12 mouse cellular contexts compared by ENCODE assay signal in the genomic region with DNA sequence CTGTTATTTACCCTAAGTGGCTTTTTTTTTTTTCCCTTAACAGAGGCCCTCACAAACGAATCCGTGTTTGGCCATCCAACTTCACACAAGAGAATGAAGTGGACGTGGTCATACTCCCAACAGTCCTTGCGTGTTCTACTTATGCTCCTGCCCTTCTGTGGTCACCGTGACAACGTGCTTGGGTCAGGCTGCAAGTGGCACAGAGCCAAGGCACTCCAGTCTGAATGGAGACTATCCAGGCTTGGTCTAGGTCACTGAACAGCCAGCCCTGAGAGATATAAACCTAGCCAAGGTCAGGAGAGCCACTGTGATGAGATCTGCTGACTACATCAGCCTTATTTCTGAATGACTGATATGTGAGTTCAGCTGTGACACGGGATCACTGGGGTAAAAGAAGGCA. TPM values are rescaled to one million over a fixed set of nuclear protein-coding genes. Genes with fewer than 3 reads are reported as not detected.
A peak's percentile ranks its signal among the peaks of the same experiment; 100 is the strongest.
DNase-seq lines count a peak whose midpoint lies in the region; ATAC-seq and TF ChIP-seq lines count a peak whose summit lies in the region.
"Had no signal": no experiment of that assay in that cellular context is flagged by ENCODE, and none has a peak within 500 bp of the region (broad histone marks: within the 10 kb centered on the region; RNA-seq: fewer than 3 reads in every experiment).

No protein-coding gene starts in this region.

- H3K4me2 ChIP-seq in kidney, embryonic 16.5 days (replicated peaks; ENCODE audit: low read depth, low read length) = no peak overlapping the region
- H3K4me2 ChIP-seq in lung, embryonic 14.5 days = no peak overlapping the region
- H3K4me2 ChIP-seq in forebrain, embryonic 14.5 days (ENCODE audit: low read length) = no peak overlapping the region
- H3K4me2 ChIP-seq: hindbrain, embryonic 14.5 days; neural tube, embryonic 13.5 days had no signal

- no peak overlapping the region for H3K4me3 ChIP-seq in kidney, embryonic 16.5 days (ENCODE audit: low read length)
- no peak overlapping the region for H3K4me3 ChIP-seq in heart, embryonic 10.5 days
- no peak overlapping the region for H3K4me3 ChIP-seq in lung, embryonic 14.5 days (ENCODE audit: low read depth, low read length)
- H3K4me3 ChIP-seq in forebrain, embryonic 14.5 days (ENCODE audit: low read depth, low read length) = no peak overlapping the region
- H3K4me3 ChIP-seq: forebrain, embryonic 10.5 days; neural tube, embryonic 13.5 days had no signal

- H3K36me3 ChIP-seq in kidney, embryonic 16.5 days (ENCODE audit: insufficient read depth, low read length) = no peaks in the 10 kb centered on the region
- no peaks in the 10 kb centered on the region for H3K36me3 ChIP-seq in heart, embryonic 10.5 days
- H3K36me3 ChIP-seq in lung, embryonic 14.5 days (ENCODE audit: insufficient read depth) = no peaks in the 10 kb centered on the region
- no peaks in the 10 kb centered on the region for H3K36me3 ChIP-seq in forebrain, embryonic 14.5 days (ENCODE audit: control insufficient read depth, insufficient read depth, low read length)
- H3K36me3 ChIP-seq: forebrain, embryonic 10.5 days; neural tube, embryonic 13.5 days had no signal

- no peaks in the 10 kb centered on the region for H3K9me3 ChIP-seq in kidney, embryonic 16.5 days (ENCODE audit: low read length)
- H3K9me3 ChIP-seq in heart, embryonic 10.5 days = no peaks in the 10 kb centered on the region
- no peaks in the 10 kb centered on the region for H3K9me3 ChIP-seq in lung, embryonic 14.5 days (ENCODE audit: low read depth, low read length)
- no peaks in the 10 kb centered on the region for H3K9me3 ChIP-seq in forebrain, embryonic 14.5 days (replicated peaks; ENCODE audit: control insufficient read depth, low read length)
- H3K9me3 ChIP-seq: forebrain, embryonic 10.5 days; neural tube, embryonic 13.5 days had no signal

- H3K4me1 ChIP-seq in kidney, embryonic 16.5 days (ENCODE audit: insufficient read depth, low read length) = no peaks in the 10 kb centered on the region
- H3K4me1 ChIP-seq in heart, embryonic 10.5 days = peaks cover 15% of the 10 kb centered on the region; the same call in 1 of the 2 replicates
- no peaks in the 10 kb centered on the region for H3K4me1 ChIP-seq in lung, embryonic 14.5 days (ENCODE audit: insufficient read depth)
- no peaks in the 10 kb centered on the region for H3K4me1 ChIP-seq in forebrain, embryonic 14.5 days (ENCODE audit: control insufficient read depth, insufficient read depth, low read length)

- no peak overlapping the region for H3K27ac ChIP-seq in kidney, embryonic 16.5 days (ENCODE audit: low read length)
- H3K27ac ChIP-seq in heart, embryonic 10.5 days = 0 out of 2 replicates have a peak overlapping the region, but pooled peaks have one; percentile 16
- no peak overlapping the region for H3K27ac ChIP-seq in lung, embryonic 14.5 days (ENCODE audit: low read depth)
- H3K27ac ChIP-seq in forebrain, embryonic 14.5 days (ENCODE audit: low read depth, low read length) = no peak overlapping the region
- H3K27ac ChIP-seq: forebrain, embryonic 10.5 days; hindbrain, embryonic 14.5 days; macrophage; neural tube, embryonic 13.5 days had no signal

- TF ChIP-seq CTCF in lung, embryonic 14.5 days (IDR thresholded peaks at IDR 0.05; ENCODE audit: low read depth) = no peak

- ATAC-seq in kidney, embryonic 16.5 days (ENCODE audit: low FRiP score, low TSS enrichment) = no peak
- no peak for ATAC-seq in lung, embryonic 14.5 days (ENCODE audit: insufficient read depth)
- no peak for ATAC-seq in forebrain, embryonic 14.5 days

- no peak overlapping the region for H3K9ac ChIP-seq in kidney, embryonic 16.5 days (replicated peaks; ENCODE audit: low read length)
- H3K9ac ChIP-seq in lung, embryonic 14.5 days = no peak overlapping the region
- H3K9ac ChIP-seq in forebrain, embryonic 14.5 days (ENCODE audit: low read length) = no peak overlapping the region
- H3K9ac ChIP-seq: hindbrain, embryonic 14.5 days; neural tube, embryonic 13.5 days had no signal

- H3K27me3 ChIP-seq in kidney, embryonic 16.5 days (ENCODE audit: insufficient read depth, low read length) = no peaks in the 10 kb centered on the region
- H3K27me3 ChIP-seq in heart, embryonic 10.5 days (ENCODE audit: insufficient read depth, poor library complexity, severe bottlenecking) = peaks cover 30% of the 10 kb centered on the region
- H3K27me3 ChIP-seq in lung, embryonic 14.5 days (ENCODE audit: insufficient read depth, low read length) = no peaks in the 10 kb centered on the region
- no peaks in the 10 kb centered on the region for H3K27me3 ChIP-seq in forebrain, embryonic 14.5 days (replicated peaks; ENCODE audit: control insufficient read depth, insufficient read depth, low read length)
- H3K27me3 ChIP-seq: neural tube, embryonic 13.5 days had no signal

- WGBS in kidney, embryonic 16.5 days = 56% methylated on average over 7 of the region's 7 CpGs
- WGBS in heart, embryonic 10.5 days = 68% methylated on average over 7 of the region's 7 CpGs
- 49% methylated on average over 7 of the region's 7 CpGs for WGBS in lung, embryonic 14.5 days
- WGBS in forebrain, embryonic 14.5 days = 60% methylated on average over 7 of the region's 7 CpGs

- peak; percentile 27 for DNase-seq in kidney, adult 18-20 months
- peak; percentile 91 to 94 for DNase-seq in adrenal gland, adult (ENCODE audit: inconsistent age in 2 of 2, low spot score in 1 of 2)
- DNase-seq in heart, embryonic 10.5 days (ENCODE audit: low spot score) = peak; percentile 87
- DNase-seq in lung, embryonic 14.5 days = peak; percentile 44
- DNase-seq in frontal cortex, adult 2 months (ENCODE audit: extremely low spot score in 1 of 2, low spot score in 1 of 2) = no peak
- no peak for DNase-seq in thymus, postnatal 14 days
- no peak for DNase-seq in forebrain, embryonic 14.5 days (ENCODE audit: low spot score)

RNA-seq across cellular contexts. Expression of a gene that starts 23.7 kb away (rescaled TPM):
- 1.1 and 1.4 TPM in 2 replicates for polyA plus RNA-seq in kidney, embryonic 16.5 days (2015; fragmentation: Nextera tagmentation; extraction: Ambion mirVana)
- 0.21 and 0.59 TPM in 2 replicates for polyA plus RNA-seq in heart, embryonic 10.5 days (2016; fragmentation: Nextera tagmentation; extraction: Ambion mirVana)
- polyA plus RNA-seq in lung, embryonic 14.5 days (2014; fragmentation: Nextera tagmentation; extraction: Ambion mirVana) = 2.0 and 2.7 TPM in 2 replicates
- polyA plus RNA-seq in frontal cortex, adult 2 months (2012; rRNA removed) = 18.6 and 25.7 TPM in 2 replicates
- not detected in 2 replicates for polyA plus RNA-seq in forebrain, embryonic 14.5 days (2014; fragmentation: Nextera tagmentation; extraction: Ambion mirVana)
- polyA plus RNA-seq: macrophage had no signal

RNA-seq across cellular contexts. Expression of a gene that starts 47.0 kb away (rescaled TPM):
- 39.1 and 39.7 TPM in 2 replicates for polyA plus RNA-seq in kidney, embryonic 16.5 days (2015; fragmentation: Nextera tagmentation; extraction: Ambion mirVana)
- polyA plus RNA-seq in heart, embryonic 10.5 days (2016; fragmentation: Nextera tagmentation; extraction: Ambion mirVana) = 26.1 and 28.0 TPM in 2 replicates
- polyA plus RNA-seq in lung, embryonic 14.5 days (2014; fragmentation: Nextera tagmentation; extraction: Ambion mirVana) = 23.9 and 28.7 TPM in 2 replicates
- 72.0 and 73.5 TPM in 2 replicates for polyA plus RNA-seq in frontal cortex, adult 2 months (2012; rRNA removed)
- polyA plus RNA-seq in forebrain, embryonic 14.5 days (2014; fragmentation: Nextera tagmentation; extraction: Ambion mirVana) = 33.5 and 37.2 TPM in 2 replicates

Comparison
In these comparisons a context has a peak if more than half of its experiments do, and no peak if none do; other contexts are left out.
1. DNase-seq: peak in kidney, adult 18-20 months (single experiment), adrenal gland, adult (2 of 2), heart, embryonic 10.5 days (single experiment) and lung, embryonic 14.5 days (single experiment); none in frontal cortex, adult 2 months (0 of 2), thymus, postnatal 14 days (single experiment) and forebrain, embryonic 14.5 days (single experiment).